Mouse (Mus musculus) kidney, postnatal 10 days (tissue): ENCODE results near the gene Aldh9a1.
A peak's percentile ranks its signal among the peaks of the same experiment; 100 is the strongest.
"Not testable (repeated sequence)": the region's sequence is repeated elsewhere in the genome, so short reads cannot be mapped to it uniquely, and the experiment has no call there.

ENCODE experiments used
- DNase-seq: peaks from one replicate; pipeline ENCODE4 v3.0.0; 2021; ENCODE audit warnings: mixed read lengths

Gene Aldh9a1

GRCm38 (mm10) chr1:167349815-167350596, at the start of gene Aldh9a1:
TSS of gene Aldh9a1 (plus strand) at chr1:167349991.
- peak; percentile 94 for DNase-seq

GRCm38 (mm10) chr1:167300122-167300521, 49.7 kb upstream of the Aldh9a1 start:
- DNase-seq = no peak

- DNase-seq = no peak
Measured at GRCm38 (mm10) chr1:167305501-167306137, 44.2 kb upstream of the Aldh9a1 start.

- DNase-seq = peak; percentile 51
Measured at GRCm38 (mm10) chr1:167306451-167307240, 43.1 kb upstream of the Aldh9a1 start.

GRCm38 (mm10) chr1:167307674-167308073, 42.1 kb upstream of the Aldh9a1 start:
- DNase-seq = no peak

- peak; percentile 99 for DNase-seq
Measured at GRCm38 (mm10) chr1:167308261-167309054, 41.3 kb upstream of the Aldh9a1 start, which contains the start of gene Tmco1. TSS of gene Tmco1 (plus strand) at chr1:167308378.

- DNase-seq = no peak
Measured at GRCm38 (mm10) chr1:167312367-167312766, 37.4 kb upstream of the Aldh9a1 start.

GRCm38 (mm10) chr1:167313220-167313619, 36.6 kb upstream of the Aldh9a1 start:
- no peak for DNase-seq

- no peak for DNase-seq
Measured at GRCm38 (mm10) chr1:167321691-167322090, 28.1 kb upstream of the Aldh9a1 start.

- DNase-seq = no peak
Measured at GRCm38 (mm10) chr1:167328776-167329175, 21.0 kb upstream of the Aldh9a1 start.

- no peak for DNase-seq
Measured at GRCm38 (mm10) chr1:167331106-167331505, 18.7 kb upstream of the Aldh9a1 start.

- no peak for DNase-seq
Measured at GRCm38 (mm10) chr1:167336398-167336797, 13.4 kb upstream of the Aldh9a1 start.

- DNase-seq = peak; percentile 91
Measured at GRCm38 (mm10) chr1:167337463-167338095, 12.2 kb upstream of the Aldh9a1 start.

GRCm38 (mm10) chr1:167339177-167339781, 10.5 kb upstream of the Aldh9a1 start:
- no peak for DNase-seq

- DNase-seq = no peak
Measured at GRCm38 (mm10) chr1:167340111-167340787, 9.5 kb upstream of the Aldh9a1 start.

- no peak for DNase-seq
Measured at GRCm38 (mm10) chr1:167340910-167341528, 8.8 kb upstream of the Aldh9a1 start.

GRCm38 (mm10) chr1:167342831-167343230, 7.0 kb upstream of the Aldh9a1 start:
- no peak for DNase-seq

GRCm38 (mm10) chr1:167345994-167346520, 3.7 kb upstream of the Aldh9a1 start:
- DNase-seq = not testable (repeated sequence)

GRCm38 (mm10) chr1:167349206-167349605, 585 bp upstream of the Aldh9a1 start:
- not testable (repeated sequence) for DNase-seq
